Mouse (Mus musculus): ENCODE measurements at regions not wholly inside any gene's neighbourhood (a gene's known extent, or its start where the extent isn't known, plus 50 kb on each side); places are given as distances from the start of the nearest gene placed in this dataset.

GRCm38 (mm10) chr10:68956539-68956938, 194.7 kb upstream of the Rhobtb1 start:
- TF ChIP-seq CTCF (IDR thresholded peaks at IDR 0.05; ENCODE audit: low read depth, low read length) (no peak), POLR2A (IDR thresholded peaks at IDR 0.05; ENCODE audit: extremely low read depth, insufficient read depth, low read length) (no peak)

Measured in liver, adult 2 months (tissue).